ENCODE assay signal across 20 mouse cellular contexts in genomic region chr19:53861346-53861745, GRCm38 (mm10). TPM values are rescaled to one million over a fixed set of nuclear protein-coding genes. Genes with fewer than 3 reads are reported as not detected.
A peak's percentile ranks its signal among the peaks of the same experiment; 100 is the strongest.
DNase-seq lines count a peak whose midpoint lies in the region; ATAC-seq and TF ChIP-seq lines count a peak whose summit lies in the region.
"Had no signal": no experiment of that assay in that cellular context is flagged by ENCODE, and none has a peak within 500 bp of the region (broad histone marks: within the 10 kb centered on the region; RNA-seq: fewer than 3 reads in every experiment).

No protein-coding gene starts in this region.

- no peaks in the 10 kb centered on the region for H3K9me3 ChIP-seq in heart, postnatal 0 days (replicated peaks; ENCODE audit: control insufficient read depth, low read length)
- H3K9me3 ChIP-seq in kidney, postnatal 0 days (replicated peaks; ENCODE audit: low read length): no peaks in the 10 kb centered on the region
- H3K9me3 ChIP-seq: embryonic facial prominence, embryonic 13.5 days; embryonic facial prominence, embryonic 15.5 days had no signal

- no peak for TF ChIP-seq EP300 in heart, postnatal 0 days (IDR thresholded peaks at IDR 0.05; ENCODE audit: low read depth)

- no peaks in the 10 kb centered on the region for H3K27me3 ChIP-seq in heart, postnatal 0 days (ENCODE audit: control insufficient read depth, insufficient read depth, low read length)
- H3K27me3 ChIP-seq in kidney, postnatal 0 days (ENCODE audit: insufficient read depth, low read length): no peaks in the 10 kb centered on the region
- H3K27me3 ChIP-seq: embryonic facial prominence, embryonic 13.5 days; embryonic facial prominence, embryonic 15.5 days had no signal

- H3K27ac ChIP-seq in heart, postnatal 0 days (ENCODE audit: low read depth): 0 out of 2 replicates have a peak overlapping the region, but pooled peaks have one; percentile 6
- H3K27ac ChIP-seq in kidney, postnatal 0 days: no peak overlapping the region
- H3K27ac ChIP-seq: embryonic facial prominence, embryonic 13.5 days had no signal

- no peak for TF ChIP-seq CTCF in heart, postnatal 0 days (IDR thresholded peaks at IDR 0.05; ENCODE audit: low read depth)
- TF ChIP-seq CTCF in kidney, postnatal 0 days (IDR thresholded peaks at IDR 0.05; ENCODE audit: low read depth): no peak

- peaks cover 65% of the 10 kb centered on the region for H3K36me3 ChIP-seq in heart, postnatal 0 days (replicated peaks; ENCODE audit: control insufficient read depth, insufficient read depth, low read length)
- H3K36me3 ChIP-seq in kidney, postnatal 0 days (ENCODE audit: insufficient read depth, low read length): no peaks in the 10 kb centered on the region
- H3K36me3 ChIP-seq: embryonic facial prominence, embryonic 13.5 days; embryonic facial prominence, embryonic 15.5 days had no signal

- H3K4me3 ChIP-seq in heart, postnatal 0 days (ENCODE audit: low read depth, low read length): no peak overlapping the region
- H3K4me3 ChIP-seq in kidney, postnatal 0 days (replicated peaks; ENCODE audit: low read depth, low read length): no peak overlapping the region
- H3K4me3 ChIP-seq: embryonic facial prominence, embryonic 13.5 days; embryonic facial prominence, embryonic 15.5 days; erythroblast, embryonic 14.5 days had no signal

- WGBS in heart, postnatal 0 days: 62% methylated on average over 7 of the region's 7 CpGs
- 43% methylated on average over 7 of the region's 7 CpGs for WGBS in kidney, postnatal 0 days

- H3K9ac ChIP-seq in heart, postnatal 0 days (replicated peaks; ENCODE audit: low read depth, low read length): no peak overlapping the region
- no peak overlapping the region for H3K9ac ChIP-seq in kidney, postnatal 0 days (ENCODE audit: low read depth, low read length)
- H3K9ac ChIP-seq: embryonic facial prominence, embryonic 13.5 days; embryonic facial prominence, embryonic 15.5 days had no signal

- no peak for DNase-seq in heart, postnatal 0 days (ENCODE audit: low spot score)
- no peak for DNase-seq in heart, adult 8-10 months (ENCODE audit: low spot score)
- DNase-seq in kidney, postnatal 0 days (ENCODE audit: low spot score): peak; percentile 15
- no peak for DNase-seq in kidney, postnatal 14 days
- DNase-seq in lung, postnatal 14 days: no peak
- DNase-seq: adrenal gland, adult 2 months; adrenal gland, postnatal 10 days; adrenal gland, postnatal 25 days; cerebellum, adult 11 months; cerebellum, adult 18-20 months; cerebellum, adult 8-10 months; cerebellum, adult 9-11 months; cerebellum, postnatal 14 days; cerebellum, postnatal 36 days; embryo, embryonic 11 days had no signal

- no peak overlapping the region for H3K4me2 ChIP-seq in heart, postnatal 0 days (ENCODE audit: low read depth, low read length)
- no peak overlapping the region for H3K4me2 ChIP-seq in kidney, postnatal 0 days (ENCODE audit: low read length)
- H3K4me2 ChIP-seq: embryonic facial prominence, embryonic 13.5 days; embryonic facial prominence, embryonic 15.5 days had no signal

- no peaks in the 10 kb centered on the region; the same call in 1 of the 2 replicates for H3K4me1 ChIP-seq in heart, postnatal 0 days (ENCODE audit: control insufficient read depth, insufficient read depth)
- H3K4me1 ChIP-seq in kidney, postnatal 0 days (replicated peaks; ENCODE audit: insufficient read depth, low read length): no peaks in the 10 kb centered on the region

- ATAC-seq in heart, postnatal 0 days (ENCODE audit: insufficient read depth, low read depth): 0 out of 2 replicates have a peak, but pooled peaks have one; percentile 8
- no peak for ATAC-seq in kidney, postnatal 0 days (replicated peaks; ENCODE audit: low FRiP score, low read depth)
- ATAC-seq: forebrain, embryonic 14.5 days; forebrain, embryonic 16.5 days had no signal

RNA-seq across cellular contexts. Expression of gene Pdcd4, which starts 30.7 kb away (rescaled TPM):
- total RNA-seq in heart, postnatal 0 days (2014; rRNA removed; ENCODE audit: low replicate concordance): 4.2 and 5.5 TPM in 2 replicates
- 28.6 and 34.8 TPM in 2 replicates for polyA plus RNA-seq in heart, postnatal 0 days (2015; fragmentation: Nextera tagmentation; extraction: Ambion mirVana)
- 10 to 100 TPM; 18.3 to 28.1 (median 23.4) TPM for total RNA-seq in heart, adult 8-10 months (2022)
- polyA plus RNA-seq in kidney, postnatal 0 days (2015; fragmentation: Nextera tagmentation; extraction: Ambion mirVana): 119 and 121 TPM in 2 replicates
